Mouse (Mus musculus): ENCODE measurements around the gene Wdr81.

DNA sequence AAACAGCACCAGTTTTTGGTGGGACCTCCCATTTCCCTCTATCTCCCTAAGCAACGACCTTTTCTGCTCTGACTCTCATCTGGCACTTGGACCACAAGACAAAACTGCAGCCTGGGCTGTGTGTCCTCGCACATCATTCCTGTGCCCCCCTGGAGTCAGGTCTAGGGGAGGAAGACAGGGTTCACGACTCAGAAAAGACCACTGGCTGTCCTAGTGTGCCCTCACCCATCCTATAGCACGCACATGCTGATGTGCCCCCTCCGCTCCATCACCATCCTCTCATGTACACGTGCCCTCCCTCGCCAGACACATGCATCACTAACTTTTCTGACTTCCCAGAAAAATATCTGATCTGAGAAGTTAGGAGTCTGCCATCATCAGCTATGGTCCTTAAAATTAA, 34.5 kb downstream of the Wdr81 start:
- TF ChIP-seq CTCF (IDR thresholded peaks at IDR 0.05; ENCODE audit: borderline replicate concordance, control insufficient read depth, extremely low read depth, insufficient read depth, low read length, poor library complexity) (no peak), POLR2A (IDR thresholded peaks at IDR 0.05; ENCODE audit: control insufficient read depth, extremely low read depth, insufficient read depth, low read length, poor library complexity) (no peak)

Data from thymus, adult 2 months (tissue).